Mouse (Mus musculus) heart, adult 2 months (tissue): ENCODE measurements around the gene Gatad2b.

Source experiments
- EP300 ChIP-seq: fragments of 200-500 bp; IDR thresholded peaks from 2 replicates; pipeline ENCODE4 v1.6.1; 2011; ENCODE audit warnings: low read depth, low read length, control low read depth; ENCODE audit not compliant: insufficient read depth
- POLR2A ChIP-seq: fragments of 200-500 bp; IDR thresholded peaks from 2 replicates; pipeline ENCODE4 v1.6.1; 2011; ENCODE audit warnings: mild to moderate bottlenecking, low read depth, low read length, control low read depth; ENCODE audit not compliant: insufficient read depth

- no peak for TF ChIP-seq EP300
- no peak for TF ChIP-seq POLR2A
Observed at GRCm38 (mm10) chr3:90275286-90275685, 17.7 kb upstream of the Gatad2b start.
